Mouse (Mus musculus) hematopoietic stem cell, adult 5-6 weeks (primary cell): Measurements from ENCODE around the gene Ino80b. TPM values are rescaled to one million over a fixed set of nuclear protein-coding genes. Genes with fewer than 3 reads are reported as not detected.

Source experiments
- ATAC-seq, 2 experiments: fragments of 125-278 bp in 1 of 2; replicated peaks in 1 of 2; 2 replicates each; pipeline ENCODE4 v1.8.0; 2016 to 2017; ENCODE audit warnings: inconsistent platforms in 2 of 2, mild to moderate bottlenecking in 2 of 2, moderate number of reproducible peaks in 2 of 2, low read depth in 1 of 2, moderate TSS enrichment in 1 of 2; ENCODE audit not compliant: low FRiP score in 2 of 2, poor library complexity in 2 of 2, severe bottlenecking in 2 of 2, insufficient read depth in 1 of 2, low TSS enrichment in 1 of 2
- total RNA-seq: library from RNA; stranded (forward); fragments of 172-1452, 232-1000 nt; gene quantifications from 2 replicates; pipeline ENCODE4 v1.2.3, GENCODE M21; 2017

Ino80b gene
- total RNA-seq, 1 experiment from 2014 or later, result 42.3 TPM

DNA sequence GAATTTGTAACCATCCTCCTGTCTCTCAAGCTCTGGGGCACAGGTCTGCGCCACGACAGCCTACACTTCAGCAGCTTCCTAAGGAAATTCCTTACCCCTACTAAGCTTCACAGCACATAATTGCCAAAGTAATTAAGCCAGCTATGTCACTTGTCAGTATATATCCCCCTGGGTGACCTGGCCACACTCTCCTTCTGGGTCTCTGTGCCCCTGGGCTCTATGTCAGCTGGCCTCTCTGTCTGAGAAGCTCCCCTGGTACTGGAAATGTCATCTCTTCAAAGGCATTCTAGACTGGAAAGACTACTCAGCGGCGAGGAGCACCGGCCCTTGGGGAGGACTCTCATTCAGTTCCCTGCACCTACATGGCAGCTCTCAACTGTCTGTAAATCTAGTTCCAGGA lies 2.3 kb downstream of the Ino80b start:
- no peak for ATAC-seq

DNA sequence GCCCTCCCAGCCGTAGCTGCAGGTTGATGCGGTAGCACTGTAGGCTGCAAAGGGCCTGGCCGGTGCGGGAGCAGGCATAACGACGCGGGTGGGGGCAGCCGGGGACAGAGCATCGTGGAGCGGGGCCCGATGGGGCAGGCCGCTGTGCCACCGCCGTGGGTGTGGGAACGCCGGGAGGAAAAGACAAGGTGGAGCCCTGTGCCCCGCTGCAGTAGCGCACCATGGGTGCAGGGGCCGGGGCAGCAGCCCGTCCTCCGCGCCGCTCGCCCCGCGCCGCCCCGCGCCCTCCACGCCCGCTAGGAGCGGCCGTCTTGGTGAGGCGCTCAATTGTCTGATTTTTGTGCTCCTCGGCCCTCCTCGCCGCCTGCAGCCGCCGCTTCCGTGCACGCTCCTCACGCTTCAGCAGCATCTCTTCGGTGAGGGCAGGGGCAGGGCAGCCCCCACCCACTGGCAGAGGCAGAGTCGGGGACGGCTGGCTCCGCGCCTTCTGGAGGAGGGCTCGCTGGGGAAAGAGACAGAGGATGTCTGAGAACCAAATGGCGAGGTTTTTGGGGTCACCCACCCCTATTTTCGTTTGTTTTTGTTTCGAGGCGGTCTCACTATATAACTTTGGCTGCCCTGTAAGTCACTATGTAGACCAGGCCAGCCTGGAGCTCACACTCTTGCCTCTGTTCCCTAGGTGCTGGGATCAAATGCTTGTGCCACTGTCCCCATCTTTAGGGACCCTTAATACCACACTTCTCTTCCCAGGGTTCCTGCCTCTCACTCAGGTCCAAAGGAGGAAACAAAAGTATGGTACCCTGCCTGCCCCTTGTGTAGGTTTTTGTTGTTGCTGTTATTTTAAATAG lies 3.1 kb downstream of the Ino80b start:
- ATAC-seq, result peak in 1 of 2 experiments; percentile 4; a peak in 1 of 4 replicates

DNA sequence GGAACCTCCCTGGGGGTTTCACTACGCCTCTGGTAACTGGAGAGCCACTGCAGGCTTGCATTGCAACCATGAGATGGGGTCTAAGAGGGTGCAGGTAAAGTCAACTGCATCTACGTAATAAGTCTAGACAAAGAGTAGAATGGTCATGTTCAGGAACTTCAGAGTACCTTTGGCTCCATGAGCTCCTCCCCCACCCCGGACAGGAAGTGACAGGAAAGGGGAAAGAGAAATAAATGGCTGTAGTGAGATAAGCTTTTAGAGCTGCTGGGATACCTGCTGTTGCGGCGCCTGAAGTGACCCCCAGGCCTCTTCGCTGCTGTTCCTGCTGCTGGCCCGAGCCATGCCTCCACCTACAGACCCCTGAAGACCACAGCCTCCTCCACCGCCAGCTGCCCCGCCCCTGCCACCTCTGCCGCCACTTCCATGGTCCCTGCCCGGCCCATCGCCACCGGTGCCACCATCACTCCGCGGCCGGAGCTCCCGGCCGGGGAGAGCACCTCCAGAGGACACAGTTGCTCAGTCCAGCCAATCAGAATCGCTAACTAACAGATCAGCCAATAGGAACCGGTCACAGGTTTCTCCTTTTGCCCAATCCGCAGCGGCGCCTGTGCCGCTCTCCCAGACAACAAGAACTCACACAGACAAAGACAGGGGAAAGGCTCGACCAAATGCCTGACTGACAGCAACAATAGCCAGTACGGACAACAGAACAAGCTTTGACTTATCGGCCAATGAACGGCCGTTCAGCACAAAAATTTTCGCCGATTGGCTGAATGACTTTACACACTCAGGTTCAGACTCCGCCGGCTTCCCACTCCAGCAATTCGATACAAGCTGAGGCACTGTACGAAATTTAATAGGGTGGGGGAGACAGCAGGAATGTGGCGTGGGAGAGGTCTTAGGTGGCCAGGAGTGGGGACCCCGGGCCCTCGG lies 4.0 kb downstream of the Ino80b start, which contains the start of gene Wbp1:
Gene Wbp1, minus strand, starts transcription at position 630 of the 933 bp plus-strand sequence.
- peak; percentile 84 to 89 for ATAC-seq

DNA sequence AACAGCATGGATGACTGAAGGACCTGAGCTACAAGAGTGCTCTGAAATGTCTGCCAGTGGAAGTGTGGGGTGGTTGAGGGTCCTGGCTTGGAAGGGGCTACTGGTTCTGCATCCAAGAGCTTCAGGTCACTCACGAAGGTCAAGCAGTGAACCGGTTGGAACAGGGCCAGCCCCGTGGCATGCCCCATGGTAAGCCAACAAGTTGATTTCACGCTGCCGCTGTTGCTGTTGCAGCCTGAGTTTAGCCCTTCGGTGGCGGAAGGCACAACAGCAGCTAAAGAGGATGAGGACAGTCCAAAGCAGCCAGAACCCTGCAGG lies 5.5 kb downstream of the Ino80b start:
- no peak for ATAC-seq

DNA sequence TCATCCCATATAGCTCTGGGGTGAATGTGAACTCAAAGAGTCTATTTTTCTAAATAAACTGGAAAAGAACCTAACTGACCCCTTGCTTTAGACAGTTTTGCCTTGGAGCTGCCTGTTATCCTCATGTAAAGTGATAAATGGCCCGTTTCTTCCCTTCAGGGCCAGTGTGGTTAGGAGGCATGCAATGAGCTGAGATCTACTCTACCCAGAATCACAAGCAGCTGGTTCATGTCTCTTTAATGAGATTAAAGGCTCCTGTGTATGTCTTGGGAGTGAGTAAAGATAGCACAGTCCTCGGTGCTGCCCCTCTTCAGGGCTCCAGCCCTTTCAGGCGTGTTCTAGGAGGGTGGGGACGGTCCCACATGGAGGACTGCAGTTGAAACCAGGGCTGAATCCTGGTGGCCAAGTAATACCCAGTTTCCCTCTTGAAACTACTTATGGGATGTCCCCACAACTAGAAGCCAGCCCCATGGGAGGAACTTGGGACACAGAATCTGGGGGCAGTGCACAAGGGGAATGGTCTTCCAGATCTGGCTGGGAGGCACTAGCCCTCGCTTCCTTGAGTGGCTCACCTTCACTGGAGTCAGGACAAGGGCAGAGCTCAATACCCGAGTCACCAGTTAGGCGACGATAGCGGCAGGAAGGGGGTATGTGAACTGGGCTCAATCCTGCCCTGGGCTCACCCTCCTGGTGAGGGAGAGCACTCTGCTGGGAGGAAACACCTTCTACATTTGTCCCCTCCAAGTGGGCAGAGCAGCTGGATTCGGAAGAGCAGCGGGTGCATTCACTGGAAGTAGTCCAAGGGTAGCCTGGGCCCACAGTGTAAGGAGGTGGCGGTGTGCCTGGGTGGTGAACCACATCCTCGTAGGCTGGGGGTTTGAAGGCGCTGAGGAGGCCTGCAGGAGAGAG lies 6.2 kb downstream of the Ino80b start:
- ATAC-seq, result peak; percentile 54 to 57

DNA sequence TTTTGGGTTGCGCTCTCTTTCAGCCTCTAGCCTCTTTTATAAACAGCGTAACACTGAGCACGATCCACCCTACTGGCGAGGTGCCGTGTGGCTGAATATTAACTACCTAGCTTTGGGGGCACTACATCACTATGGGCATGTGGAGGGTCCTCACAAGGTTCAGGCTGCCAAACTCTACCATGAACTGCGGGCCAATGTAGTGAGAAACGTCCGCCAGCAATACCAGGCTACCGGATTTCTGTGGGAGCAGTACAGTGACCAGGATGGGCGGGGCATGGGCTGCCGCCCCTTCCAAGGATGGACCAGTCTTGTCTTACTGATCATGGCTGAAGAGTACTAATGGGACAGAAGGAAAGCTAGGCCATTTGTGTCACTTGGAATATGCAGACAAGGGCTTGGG lies 6.9 kb downstream of the Ino80b start:
- ATAC-seq, result no peak

DNA sequence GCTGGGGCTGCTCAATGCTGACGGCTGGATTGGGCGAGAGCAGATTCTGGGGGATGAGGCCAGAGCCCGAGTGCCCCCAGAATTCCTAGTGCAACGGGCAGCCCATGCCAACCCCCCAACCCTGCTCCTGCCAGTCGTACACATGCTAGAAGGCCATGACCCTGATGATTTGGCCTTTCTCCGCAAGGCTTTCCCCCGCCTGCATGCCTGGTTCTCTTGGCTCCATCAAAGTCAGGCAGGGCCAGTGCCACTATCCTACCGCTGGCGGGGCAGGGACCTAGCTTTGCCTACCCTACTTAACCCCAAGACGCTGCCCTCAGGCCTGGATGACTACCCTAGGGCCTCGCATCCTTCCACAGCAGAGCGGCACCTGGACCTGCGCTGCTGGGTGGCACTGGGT lies 7.6 kb downstream of the Ino80b start:
- no peak for ATAC-seq

DNA sequence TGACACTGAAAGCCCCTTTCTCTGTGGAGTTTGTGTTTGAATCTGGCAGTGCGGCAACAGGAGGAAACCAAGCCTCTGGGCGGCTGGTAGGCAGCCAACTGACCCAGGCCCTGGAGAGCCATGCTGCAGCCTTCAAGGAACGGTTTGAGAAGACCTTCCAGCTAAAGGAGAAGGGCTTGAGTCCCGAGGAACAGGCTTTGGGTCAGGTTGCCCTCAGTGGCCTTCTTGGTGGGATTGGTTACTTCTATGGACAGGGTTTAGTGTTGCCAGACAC lies 8.1 kb downstream of the Ino80b start:
- ATAC-seq, result no peak

DNA sequence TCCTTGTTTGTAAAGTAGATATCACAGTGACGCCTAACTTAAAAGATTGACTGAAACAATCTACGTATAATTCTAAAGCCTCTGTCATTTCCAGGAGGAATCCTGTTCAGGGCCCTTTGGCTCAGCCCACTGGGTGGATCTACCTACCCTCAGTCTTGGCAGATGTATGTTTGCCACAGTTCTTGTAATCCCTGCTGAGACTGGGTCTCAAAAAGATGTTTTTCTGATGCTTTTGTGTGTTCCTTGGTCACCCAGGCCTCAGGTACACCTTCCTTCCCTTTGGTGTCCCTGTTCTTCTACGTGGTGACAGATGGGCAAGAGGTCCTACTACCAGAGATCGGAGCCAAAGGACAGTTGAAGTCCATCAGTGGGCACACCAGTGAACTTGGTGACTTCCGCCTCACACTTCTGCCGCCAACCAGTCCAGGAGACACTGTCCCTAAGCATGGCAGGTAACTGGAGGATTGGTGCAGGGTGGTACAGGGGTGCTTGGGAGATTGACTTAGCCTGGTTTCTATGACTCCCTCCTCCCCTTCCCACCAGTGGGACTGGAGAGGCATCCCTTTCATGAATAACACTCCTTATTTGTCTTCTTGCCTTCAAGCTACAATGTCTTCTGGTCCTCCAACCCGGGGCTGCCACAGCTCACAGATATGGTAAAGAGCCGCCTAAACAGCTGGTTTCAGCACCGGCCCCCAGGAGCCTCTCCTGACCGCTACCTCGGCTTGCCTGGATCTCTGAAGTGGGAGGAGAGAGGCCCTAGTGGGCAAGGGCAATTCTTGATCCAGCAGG lies 8.7 kb downstream of the Ino80b start:
- ATAC-seq, result no peak

DNA sequence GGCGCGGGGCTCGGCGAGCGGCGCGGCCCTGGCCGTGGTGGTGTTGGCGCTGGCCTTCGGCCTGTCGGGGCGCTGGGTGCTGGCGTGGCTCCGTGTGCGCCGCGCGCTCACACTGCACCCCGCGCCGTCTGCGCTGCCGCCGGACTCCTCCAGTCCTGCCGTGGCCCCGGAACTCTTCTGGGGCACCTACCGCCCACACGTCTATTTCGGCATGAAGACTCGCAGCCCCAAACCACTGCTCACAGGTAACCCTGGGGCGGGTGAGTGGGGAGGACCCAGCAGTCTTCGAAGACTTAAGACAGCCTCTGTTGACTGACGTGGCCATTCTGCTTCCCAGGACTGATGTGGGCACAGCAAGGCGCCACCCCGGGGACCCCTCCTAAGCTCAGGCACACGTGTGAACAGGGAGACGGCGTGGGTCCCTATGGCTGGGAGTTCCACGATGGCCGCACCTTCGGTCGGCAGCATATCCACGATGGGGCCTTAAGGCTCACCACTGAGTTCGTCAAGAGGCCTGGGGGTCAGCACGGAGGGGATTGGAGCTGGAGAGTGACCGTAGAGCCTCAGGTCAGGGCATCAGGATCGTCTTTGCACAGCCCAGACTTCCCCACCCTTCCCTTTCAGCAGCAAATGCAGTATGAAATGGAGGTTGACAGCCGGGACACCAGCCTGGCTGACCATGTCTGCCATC lies 9.4 kb downstream of the Ino80b start:
- no peak for ATAC-seq

DNA sequence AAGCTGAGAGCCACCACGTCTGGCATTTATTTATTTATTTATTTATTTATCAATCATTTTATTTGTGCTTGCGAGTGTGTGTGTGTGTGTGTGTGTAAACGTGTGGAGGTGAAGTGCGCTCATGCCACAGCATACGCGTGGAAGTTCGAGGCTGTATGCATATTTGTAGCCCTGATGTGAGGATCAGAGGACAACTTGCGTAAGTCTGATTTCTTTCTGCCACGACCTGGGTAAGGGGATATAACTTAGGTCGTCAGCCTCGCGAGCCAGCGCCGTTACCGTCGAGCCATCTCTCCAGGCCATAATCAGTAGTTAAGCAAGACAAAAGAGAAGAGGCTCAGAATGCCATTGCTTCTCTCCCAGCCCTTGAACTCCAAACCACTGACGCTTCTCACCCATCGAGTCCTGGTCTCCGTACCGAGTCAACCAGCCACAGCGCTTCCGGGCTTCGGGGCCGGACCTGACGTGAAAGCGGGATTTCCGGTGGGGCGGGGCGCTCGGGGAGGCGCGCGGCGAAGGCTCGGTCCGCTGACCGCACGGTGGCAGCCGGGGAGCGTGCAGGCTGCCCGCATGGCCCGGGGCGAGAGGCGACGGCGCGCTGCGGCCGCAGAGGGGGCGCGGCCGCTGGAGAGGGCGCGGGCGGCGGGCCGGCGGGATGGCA lies 10.1 kb downstream of the Ino80b start, which contains the start of gene Mogs:
Gene Mogs, plus strand, starts transcription at position 486 of the 661 bp plus-strand sequence.
- peak; percentile 64 to 84 for ATAC-seq

DNA sequence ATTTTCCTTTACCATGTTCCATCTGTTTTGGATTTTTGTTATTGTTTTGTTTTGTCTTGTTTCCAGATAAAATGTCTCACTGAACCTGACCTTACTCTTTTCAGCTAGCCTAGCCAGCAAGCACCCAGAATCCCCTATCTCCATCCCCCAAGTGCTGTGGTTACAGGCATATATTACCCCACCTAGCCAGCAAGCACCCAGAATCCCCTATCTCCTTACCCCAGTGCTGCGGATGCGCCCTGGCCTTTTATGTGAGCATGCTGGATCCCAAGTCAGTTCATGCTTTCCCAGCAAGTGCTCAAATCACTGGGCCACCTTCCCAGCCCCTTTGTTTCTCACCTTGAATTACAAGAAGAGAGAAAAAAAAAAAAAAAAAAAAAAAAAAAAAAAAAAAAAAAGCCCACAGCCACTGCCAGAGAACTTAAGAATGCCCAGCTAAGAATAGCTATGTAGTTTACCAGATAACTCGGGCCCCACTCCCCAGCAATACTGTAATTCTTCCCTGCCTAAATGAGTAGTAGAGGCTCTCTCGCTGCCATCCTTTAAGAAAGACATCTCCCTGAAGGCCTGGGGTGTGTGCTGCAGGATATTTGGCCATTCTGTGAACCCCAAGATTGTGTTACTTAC lies 13.6 kb downstream of the Ino80b start:
- no peak for ATAC-seq

DNA sequence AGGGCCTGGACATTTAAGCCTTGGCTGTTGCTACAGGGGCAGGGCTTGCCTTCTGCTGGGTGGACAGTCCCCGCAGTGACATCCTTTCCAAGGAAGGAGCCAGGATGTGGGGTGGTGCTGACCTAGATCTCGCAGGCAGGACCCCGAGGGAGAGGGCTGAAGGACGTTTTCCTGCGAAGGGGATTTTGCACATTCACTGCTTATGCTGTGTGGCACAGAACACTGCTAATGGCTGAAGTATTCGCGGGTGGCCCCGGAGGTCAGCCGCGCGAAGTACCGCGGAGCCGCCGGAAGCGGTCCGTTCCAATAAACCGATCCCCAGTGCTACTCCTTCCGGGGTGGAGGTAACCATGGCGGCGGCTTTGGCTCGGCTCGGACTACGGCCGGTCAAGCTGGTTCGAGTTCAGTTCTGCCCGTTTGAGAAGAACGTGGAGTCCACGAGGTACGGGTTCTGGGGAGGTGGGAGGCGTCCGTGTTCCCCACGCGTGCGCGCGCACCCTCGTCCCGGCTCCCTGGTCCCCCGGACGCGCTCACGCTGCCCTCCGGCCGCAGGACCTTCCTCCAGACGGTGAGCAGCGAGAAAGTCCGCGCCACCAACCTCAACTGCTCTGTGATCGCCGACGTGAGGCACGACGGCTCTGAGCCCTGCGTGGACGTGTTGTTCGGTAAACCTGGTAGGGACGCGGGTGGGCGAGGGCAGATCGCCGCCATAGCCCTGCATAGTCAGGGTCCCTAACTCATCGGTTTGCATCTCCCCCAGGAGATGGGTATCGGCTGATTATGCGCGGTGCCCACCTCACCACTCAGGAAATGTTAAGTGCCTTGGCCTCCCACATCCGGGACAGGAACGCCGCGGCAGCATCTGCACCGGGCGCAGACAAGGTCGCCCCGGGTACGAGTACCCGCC lies 16.2 kb downstream of the Ino80b start, which contains the start of gene Mrpl53:
Gene Mrpl53, plus strand, starts transcription at position 279 of the 907 bp plus-strand sequence.
- ATAC-seq, result peak; percentile 56 to 71

DNA sequence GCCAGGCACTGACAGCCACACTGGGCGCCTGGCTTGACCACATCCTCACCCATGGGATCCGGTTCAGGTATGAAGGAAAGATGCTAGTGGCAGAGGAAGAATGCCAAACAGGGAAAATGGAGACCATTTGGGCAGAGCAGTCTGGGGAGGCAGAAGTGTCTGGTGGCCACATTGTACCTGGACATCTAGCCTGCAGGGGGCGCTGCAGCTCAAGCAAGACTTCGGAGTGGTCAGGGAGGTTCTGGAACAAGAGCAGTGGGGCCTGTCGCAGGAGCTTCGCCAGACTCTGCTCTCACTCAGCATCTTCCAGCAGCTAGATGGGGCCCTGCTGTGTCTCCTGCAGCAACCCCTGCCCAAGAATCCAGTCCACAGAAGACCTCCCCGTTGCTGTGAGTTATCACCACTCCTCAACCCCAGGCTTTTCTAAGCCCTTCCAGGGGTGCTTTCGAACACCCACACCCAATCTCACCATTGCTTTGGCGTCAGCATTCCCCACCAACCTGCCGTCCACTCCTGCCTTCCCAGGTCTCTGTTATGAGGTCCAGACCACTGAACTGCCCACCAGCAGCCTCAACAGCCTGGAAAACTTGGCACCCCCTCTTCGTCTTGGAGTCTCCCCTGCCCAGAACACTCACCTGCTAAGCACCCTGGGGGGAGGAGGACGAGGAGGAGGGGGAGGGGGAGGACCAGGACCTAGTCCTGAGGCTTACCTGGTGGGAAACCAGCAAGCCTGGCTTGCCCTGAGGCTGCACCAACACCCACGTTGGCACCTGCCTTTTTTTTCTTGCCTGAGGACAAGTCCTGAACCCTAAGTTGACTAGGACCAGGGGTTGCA lies 17.4 kb downstream of the Ino80b start:
- peak; percentile 70 to 73; a peak in 3 of 4 replicates for ATAC-seq
